Mouse (Mus musculus) neural tube, embryonic 10.5 days (tissue): Measurements from ENCODE around the gene Pcsk2.

Experiments used
- DNase-seq: peaks from one replicate; pipeline ENCODE4 v3.0.0-alpha.2; 2017; ENCODE audit warnings: low spot score; ENCODE audit errors: extremely low spot score

Pcsk2 gene

GRCm38 (mm10) chr2:143835820-143836219, 289.9 kb downstream of the Pcsk2 start:
- no peak for DNase-seq

- DNase-seq, result peak; percentile 83
Measured at GRCm38 (mm10) chr2:143837291-143837701, 291.3 kb downstream of the Pcsk2 start.

DNA sequence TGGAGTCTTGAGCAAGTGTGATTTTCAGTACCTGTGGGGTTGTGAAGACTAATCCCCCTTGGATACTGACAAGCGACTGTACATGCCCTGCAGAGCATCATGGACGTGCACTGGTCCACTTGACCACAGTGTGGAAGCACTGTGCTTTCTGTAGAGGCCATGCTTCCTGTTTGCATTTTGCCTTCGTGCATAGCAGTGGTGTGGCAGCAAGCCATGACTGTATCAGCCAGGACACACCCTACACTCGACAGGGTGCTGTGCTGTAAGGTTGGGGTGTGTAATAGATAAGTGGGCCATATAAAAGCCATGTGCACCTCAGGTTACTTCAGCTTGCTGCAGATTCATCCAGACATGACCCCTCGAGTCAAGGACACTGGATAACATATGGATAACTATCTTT, 292.7 kb downstream of the Pcsk2 start:
- no peak for DNase-seq

GRCm38 (mm10) chr2:143839458-143839857, 293.5 kb downstream of the Pcsk2 start:
- DNase-seq, result no peak

DNA sequence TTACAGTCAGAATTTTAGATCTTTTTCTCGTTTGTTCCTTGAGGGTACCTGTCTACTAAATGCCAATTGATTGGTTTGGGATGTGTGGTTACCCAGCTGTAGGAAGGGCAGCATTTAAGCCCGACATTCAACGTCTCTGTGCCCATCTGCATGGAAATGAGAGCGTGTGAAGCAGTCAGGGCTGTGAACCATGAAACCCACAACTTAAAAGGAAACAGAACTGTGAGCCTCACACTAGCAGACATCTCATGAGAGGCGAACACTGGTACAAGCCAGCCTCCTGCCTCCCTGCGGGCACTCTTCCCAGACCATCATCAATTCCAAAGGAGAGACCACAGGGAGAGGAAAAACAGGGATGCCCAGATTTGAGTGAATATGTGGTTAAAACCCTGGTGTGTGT, 294.9 kb downstream of the Pcsk2 start:
- no peak for DNase-seq

- DNase-seq, result no peak
Measured at GRCm38 (mm10) chr2:143841536-143841935, 295.6 kb downstream of the Pcsk2 start.

- DNase-seq, result no peak
Measured at GRCm38 (mm10) chr2:143844779-143845178, 298.8 kb downstream of the Pcsk2 start.

DNA sequence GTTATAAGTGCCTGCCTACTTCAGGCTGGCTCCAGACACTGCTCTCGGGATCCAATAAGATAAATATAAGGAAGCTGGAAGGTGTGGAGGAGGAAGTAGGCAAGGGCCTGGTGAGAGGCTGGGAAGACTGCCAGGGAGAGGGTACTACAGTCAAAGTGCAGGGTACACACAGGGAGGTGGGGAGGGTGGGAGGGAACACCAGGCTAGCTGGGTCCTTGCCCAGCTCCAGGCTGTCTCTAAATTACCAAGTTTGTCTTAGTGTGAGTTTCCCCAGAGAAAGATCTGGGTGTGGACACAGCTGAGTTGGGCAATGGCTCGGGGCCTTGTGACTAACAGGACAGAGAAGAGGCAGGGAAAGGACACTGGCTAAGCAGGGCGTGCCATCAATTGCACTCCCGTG, 300.8 kb downstream of the Pcsk2 start:
- no peak for DNase-seq

DNA sequence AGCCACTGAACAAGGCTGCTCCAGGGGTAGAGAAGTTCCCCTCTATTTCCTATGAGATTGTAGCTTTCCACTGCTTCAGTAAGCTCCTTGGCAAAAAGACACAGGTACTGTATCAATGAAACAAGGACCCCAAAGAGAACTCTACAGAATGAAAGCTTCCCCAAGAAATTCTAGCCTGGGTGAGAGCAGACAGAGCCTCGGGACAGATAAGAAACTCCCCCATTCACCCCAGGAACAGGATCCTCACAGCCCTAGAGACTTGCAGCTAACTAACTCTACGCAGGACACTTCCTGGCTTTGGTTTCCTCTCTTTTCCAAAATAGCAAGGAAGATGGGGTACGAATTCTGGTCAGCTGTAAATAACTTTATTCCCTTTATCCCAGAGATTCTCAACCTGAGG, 301.3 kb downstream of the Pcsk2 start:
- no peak for DNase-seq

DNA sequence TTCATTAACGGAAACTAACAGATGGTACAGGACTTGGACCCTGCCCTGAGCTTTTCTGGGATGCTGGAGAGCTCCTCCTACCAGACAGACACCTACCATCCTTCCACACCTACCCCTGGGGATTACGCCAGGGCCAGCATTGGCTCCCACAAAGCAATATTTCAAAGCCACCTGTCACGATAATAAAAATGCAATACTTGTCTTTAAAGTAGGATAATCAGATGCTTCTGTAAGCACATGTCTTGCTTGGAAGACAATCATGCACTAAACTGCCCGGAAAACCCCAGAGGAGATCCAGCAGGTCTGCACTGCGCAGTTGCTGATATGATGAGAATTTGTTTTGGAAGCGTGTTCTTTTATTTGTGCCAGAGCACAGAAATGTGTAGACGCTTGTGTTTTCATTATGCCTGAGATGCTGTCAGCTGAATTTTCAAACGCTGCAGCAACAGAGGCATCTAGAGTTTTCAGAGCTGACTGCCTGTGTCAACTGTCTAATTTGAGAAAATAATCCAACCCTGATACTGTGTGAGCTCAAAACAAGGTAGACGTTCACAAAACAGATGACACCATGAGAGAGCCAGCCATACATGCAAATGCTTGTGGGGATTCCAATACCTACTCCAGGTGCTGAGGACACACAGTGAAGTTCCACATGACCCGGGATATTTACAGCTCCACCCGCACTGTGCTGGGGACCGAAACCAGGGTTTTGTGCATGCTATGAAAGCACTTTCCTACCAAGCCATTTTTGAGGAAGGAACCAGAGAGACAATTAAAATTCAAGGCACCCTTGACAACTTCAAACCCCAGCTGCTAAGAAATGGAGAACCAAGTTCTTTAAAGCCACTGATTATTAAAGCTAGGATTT, 305.6 kb downstream of the Pcsk2 start:
- no peak for DNase-seq

DNA sequence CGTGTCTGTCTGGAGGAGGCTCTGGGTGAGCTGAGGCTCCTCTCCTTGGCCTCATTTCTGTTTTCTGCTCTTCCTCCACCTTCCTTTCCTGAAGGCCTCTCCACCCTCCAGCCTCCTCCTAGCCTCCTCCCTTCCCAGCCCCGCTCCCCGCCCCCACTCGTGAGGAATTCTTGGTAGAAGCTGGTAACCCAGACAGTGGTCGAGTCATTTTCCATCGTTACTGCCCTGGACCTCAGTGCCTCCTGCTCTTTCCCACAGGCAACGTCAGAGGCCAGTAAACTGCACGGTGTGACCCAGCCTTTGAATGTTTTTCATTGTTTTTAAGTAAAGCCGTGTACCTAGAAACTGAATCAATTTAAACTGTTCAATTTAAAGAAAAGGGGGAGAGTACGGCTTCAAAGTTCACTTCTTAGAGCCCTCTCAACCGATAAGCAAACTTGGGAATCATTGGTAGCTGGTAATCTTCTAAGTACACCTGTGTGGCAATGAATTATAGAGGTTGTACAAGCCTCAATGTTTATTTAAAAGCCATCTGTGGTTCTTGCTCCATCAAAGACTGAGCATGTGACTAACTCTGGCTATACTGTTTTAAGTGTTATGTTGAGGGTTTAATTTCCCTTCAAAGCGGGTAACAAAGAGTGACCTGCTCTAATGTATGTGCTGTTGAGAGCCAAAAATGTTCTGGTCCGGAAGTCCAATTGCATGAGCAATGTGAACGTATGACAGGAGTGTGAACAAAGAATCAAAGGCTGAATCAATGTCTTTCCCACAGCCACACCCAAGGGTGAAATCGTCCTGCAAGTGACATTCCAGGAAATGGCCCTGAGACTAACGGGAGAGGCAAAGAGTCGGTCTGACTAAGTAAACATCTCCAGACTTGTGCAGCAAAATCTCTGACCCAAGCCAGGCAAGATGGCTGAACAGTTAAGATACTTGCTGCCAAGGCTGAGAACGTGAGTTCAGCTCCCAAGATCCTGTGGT, 306.6 kb downstream of the Pcsk2 start:
- no peak for DNase-seq

GRCm38 (mm10) chr2:143853447-143853846, 307.5 kb downstream of the Pcsk2 start:
- DNase-seq, result no peak

GRCm38 (mm10) chr2:143859166-143859565, 313.2 kb downstream of the Pcsk2 start:
- no peak for DNase-seq

- DNase-seq, result peak; percentile 75
Measured at GRCm38 (mm10) chr2:143862484-143863231, 316.7 kb downstream of the Pcsk2 start, which contains the start of gene Bfsp1. TSS of gene Bfsp1 (minus strand) at chr2:143863173.

DNA sequence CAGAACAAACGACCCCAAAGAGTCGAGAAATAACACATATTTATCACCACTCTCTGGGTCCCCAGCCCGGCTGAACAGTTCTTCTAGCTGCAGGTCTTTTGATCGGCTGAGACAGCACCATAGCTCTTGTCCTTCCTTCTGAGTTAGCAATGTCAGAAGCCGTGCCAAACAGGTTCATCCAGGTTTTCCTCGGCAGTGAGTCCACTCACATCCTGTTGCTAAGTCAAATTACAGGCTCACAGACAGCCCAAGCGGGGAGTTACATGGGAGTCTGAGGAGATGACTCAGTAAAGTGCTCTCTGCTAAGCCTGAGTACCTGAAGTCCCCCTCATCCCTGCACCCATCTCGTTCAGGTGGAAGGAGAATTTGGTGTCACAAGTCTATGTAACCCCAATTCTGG, 318.6 kb downstream of the Pcsk2 start:
- DNase-seq, result no peak
